Mouse (Mus musculus) small intestine, adult 2 months (tissue): Measurements from ENCODE around the gene Snapc4.
A peak's percentile ranks its signal among the peaks of the same experiment; 100 is the strongest.

Source experiments
- CTCF ChIP-seq: fragments of 200-500 bp; IDR thresholded peaks from 2 replicates; pipeline ENCODE4 v1.5.1; 2012; ENCODE audit warnings: low read depth, mild to moderate bottlenecking, control low read depth, inconsistent platforms, low read length, moderate library complexity, mixed read lengths; ENCODE audit not compliant: insufficient replicate concordance, insufficient read length; ENCODE audit errors: extremely low read depth
- POLR2A ChIP-seq: fragments of 200-500 bp; IDR thresholded peaks from 2 replicates; pipeline ENCODE4 v1.6.1; 2012; ENCODE audit warnings: low read depth, mild to moderate bottlenecking, control low read depth, inconsistent platforms, low read length, moderate library complexity

DNA sequence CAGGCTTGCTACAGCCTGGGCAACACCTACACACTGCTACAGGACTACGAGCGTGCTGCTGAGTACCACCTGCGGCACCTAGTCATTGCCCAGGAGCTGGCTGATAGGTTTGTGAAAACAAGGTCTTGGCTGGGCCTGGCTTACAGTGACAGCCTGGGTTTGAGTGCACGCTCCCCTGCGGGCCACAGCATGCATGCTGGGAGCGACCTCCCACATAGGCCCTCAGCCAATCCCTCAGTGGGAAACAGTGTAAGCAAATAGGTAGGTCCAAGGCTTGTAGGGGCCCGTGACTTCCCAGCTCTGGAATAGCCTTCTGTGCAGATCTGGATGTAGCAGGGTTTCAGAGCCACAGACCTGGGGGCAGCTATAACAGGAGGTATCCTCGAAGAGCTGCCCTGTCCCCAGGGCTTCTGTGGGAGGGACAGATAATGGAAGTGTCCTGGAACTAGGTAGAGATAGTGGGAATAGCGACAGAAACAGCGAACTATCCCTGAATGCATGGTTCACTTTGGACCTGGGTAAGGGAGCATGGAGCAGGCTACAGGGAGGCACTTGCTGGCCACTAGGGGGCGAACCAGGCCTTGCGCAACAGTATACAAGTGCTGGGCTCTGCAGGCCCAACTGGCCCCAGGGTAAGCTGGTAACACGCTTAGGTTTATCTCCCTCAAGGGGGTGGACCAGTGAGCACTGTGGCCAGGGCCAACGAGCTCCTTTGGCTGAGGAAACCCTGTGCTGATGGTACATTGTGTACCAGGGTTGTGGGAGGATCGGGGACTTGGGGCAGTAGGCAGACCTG is 54.9 kb downstream of the Snapc4 start:
- TF ChIP-seq CTCF (peak; percentile 89), POLR2A (no peak)
